Mouse (Mus musculus) hindbrain, embryonic 16.5 days (tissue): Measurements from ENCODE around the gene Tmem51. TPM values are rescaled to one million over a fixed set of nuclear protein-coding genes. Genes with fewer than 3 reads are reported as not detected.

Source experiments
- ATAC-seq: fragments of 200-750 bp; cut with Nextera tagmentation; 2 replicates; pipeline ENCODE4 v1.8.0; 2017; ENCODE audit warnings: moderate TSS enrichment, moderate library complexity
- H3K27ac ChIP-seq: fragments of 300-500 bp; sonication (generic); 2 replicates; pipeline ENCODE4 v1.5.1; 2014; ENCODE audit warnings: low read depth, mild to moderate bottlenecking, control low read depth, low read length, moderate library complexity
- H3K27me3 ChIP-seq: fragments of 300-500 bp; sonication (generic); replicated peaks from 2 replicates; pipeline ENCODE4 v1.6.1; 2014; ENCODE audit warnings: low read length; ENCODE audit not compliant: control insufficient read depth, insufficient read depth
- H3K36me3 ChIP-seq: fragments of 300-500 bp; sonication (generic); 2 replicates; pipeline ENCODE4 v1.6.1; 2014; ENCODE audit warnings: mild to moderate bottlenecking, low read length, moderate library complexity, mixed read lengths; ENCODE audit not compliant: control insufficient read depth, insufficient read depth
- H3K4me1 ChIP-seq: fragments of 300-500 bp; sonication (generic); 2 replicates; pipeline ENCODE4 v1.6.1; 2014; ENCODE audit warnings: low read depth, low read length; ENCODE audit not compliant: control insufficient read depth, insufficient read depth
- H3K4me2 ChIP-seq: fragments of 300-500 bp; sonication (generic); 2 replicates; pipeline ENCODE4 v1.6.1; 2014; ENCODE audit warnings: mild to moderate bottlenecking, low read length, control low read depth, moderate library complexity
- H3K4me3 ChIP-seq: fragments of 300-500 bp; sonication (generic); 2 replicates; pipeline ENCODE4 v1.5.1; 2014; ENCODE audit warnings: mild to moderate bottlenecking, low read length, control low read depth, moderate library complexity
- H3K9ac ChIP-seq: fragments of 300-500 bp; sonication (generic); 2 replicates; pipeline ENCODE4 v1.6.1; 2014; ENCODE audit warnings: low read depth, mild to moderate bottlenecking, control low read depth, low read length, moderate library complexity
- H3K9me3 ChIP-seq: fragments of 300-500 bp; sonication (generic); 2 replicates; pipeline ENCODE4 v1.6.1; 2014; ENCODE audit warnings: mild to moderate bottlenecking, low read length, moderate library complexity; ENCODE audit not compliant: control insufficient read depth
- WGBS: fragments of 180-500 bp; shearing (Covaris S2); extraction: QIAGEN DNeasy Blood & Tissue Kit; methylation state at CpG from one replicate; pipeline ENCODE4 v1.1.7; 2014; 5-methylcytosine and 5-hydroxymethylcytosine counted together
- polyA plus RNA-seq: library from polyadenylated mRNA; unstranded; fragments of >200 nt; fragmentation: Nextera tagmentation; extraction: Ambion mirVana; gene quantifications from 2 replicates; pipeline ENCODE4 v1.2.1, GENCODE M21; 2015

The Tmem51 gene
- polyA plus RNA-seq, 1 experiment from 2014 or later = 8.2 TPM

DNA sequence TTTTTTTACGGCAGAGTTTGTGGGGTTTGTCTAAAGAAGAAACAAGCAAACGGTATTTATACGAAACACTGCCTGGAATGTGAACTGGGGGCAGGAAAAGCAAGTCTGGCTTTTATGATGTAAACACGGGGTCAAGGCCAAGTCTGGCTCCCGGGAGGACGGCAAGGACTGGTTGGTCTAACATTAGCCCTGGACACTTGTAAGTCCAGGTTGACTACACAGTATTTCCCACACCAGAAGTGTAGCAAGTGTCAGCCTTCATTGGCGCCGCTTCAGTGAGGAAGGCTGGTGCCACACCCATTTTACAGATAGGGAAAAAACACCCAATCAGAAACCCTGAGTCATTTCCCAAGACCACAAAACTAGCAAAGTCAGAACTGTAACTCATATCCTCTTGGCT is 18.8 kb downstream of the Tmem51 start:
- Histone ChIP-seq H3K9me3 (no peaks in the 10 kb centered on the region), H3K9ac (no peak overlapping the region), H3K4me2 (no peak overlapping the region), H3K4me3 (no peak overlapping the region), H3K27ac (no peak overlapping the region), H3K27me3 (peaks cover under 1% of the 10 kb centered on the region; the same call in 1 of the 2 replicates), H3K36me3 (no peaks in the 10 kb centered on the region), H3K4me1 (peaks cover 6% of the 10 kb centered on the region)
- no peak for ATAC-seq
- WGBS = 69% methylated on average over 8 of the region's 8 CpGs

DNA sequence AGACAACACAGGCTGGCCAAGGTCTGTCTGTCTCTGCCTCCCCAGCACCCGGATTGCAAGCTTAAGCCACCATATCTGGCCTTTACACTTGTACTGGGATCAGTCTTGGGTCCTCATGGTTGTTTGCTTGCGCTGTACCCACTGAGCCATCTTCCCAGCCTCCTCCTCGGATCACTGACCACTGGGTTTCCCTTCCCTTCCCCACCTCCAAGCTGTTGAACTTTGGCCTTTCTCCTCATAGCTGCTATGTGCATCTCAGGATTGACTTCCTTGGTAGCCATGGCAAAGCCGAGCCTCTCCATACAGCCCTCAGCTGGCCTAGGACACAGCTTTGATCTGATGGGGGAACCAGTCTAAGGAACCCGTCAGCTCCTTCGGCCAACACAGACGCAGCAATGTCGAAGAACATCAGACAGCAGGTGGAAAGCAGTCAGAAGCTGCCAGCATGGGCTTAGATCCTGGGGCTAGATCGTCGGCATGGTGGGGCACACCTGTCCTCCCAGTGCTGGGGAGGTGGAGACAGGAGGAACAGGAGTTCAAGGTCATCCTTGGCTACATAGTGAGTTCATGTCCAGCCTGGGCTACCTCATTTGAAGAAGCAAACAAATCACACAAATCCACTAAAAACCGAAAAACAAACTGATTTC is 19.4 kb downstream of the Tmem51 start:
- no peak overlapping the region for H3K27ac ChIP-seq
- H3K4me1 ChIP-seq = peaks cover 6% of the 10 kb centered on the region
- no peaks in the 10 kb centered on the region for H3K9me3 ChIP-seq
- H3K4me3 ChIP-seq = no peak overlapping the region
- 81% methylated on average over 11 of the region's 11 CpGs for WGBS
- no peak overlapping the region for H3K9ac ChIP-seq
- no peak for ATAC-seq
- H3K36me3 ChIP-seq = no peaks in the 10 kb centered on the region
- H3K27me3 ChIP-seq = no peaks in the 10 kb centered on the region
- no peak overlapping the region for H3K4me2 ChIP-seq

DNA sequence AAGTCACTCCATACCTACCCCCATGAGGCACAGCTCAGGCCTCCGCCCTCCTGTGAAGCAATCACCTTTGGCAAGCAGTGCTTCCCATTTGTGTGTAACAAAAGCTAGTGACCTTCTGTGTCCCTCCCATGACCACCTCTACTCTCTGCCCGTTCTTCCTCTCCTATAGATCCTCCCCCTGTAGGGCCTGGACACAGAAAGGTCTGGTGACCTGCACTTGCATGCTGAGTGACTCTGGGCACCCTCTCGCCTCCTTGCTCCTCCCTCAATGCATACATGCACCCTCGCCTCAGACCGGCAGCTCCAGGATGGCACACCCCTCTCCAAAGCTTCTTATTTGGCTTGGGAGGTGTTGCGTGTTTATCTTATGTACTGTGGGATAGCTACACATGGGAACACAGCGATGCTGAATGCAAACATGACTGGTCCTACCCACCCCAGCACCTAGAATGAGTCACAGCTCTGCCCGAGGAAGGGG is 21.0 kb downstream of the Tmem51 start:
- Histone ChIP-seq H3K27me3 (no peaks in the 10 kb centered on the region), H3K4me3 (no peak overlapping the region), H3K4me1 (peaks cover 6% of the 10 kb centered on the region), H3K36me3 (no peaks in the 10 kb centered on the region), H3K9me3 (no peaks in the 10 kb centered on the region), H3K27ac (no peak overlapping the region), H3K9ac (no peak overlapping the region), H3K4me2 (no peak overlapping the region)
- no peak for ATAC-seq
- 94% methylated on average over 8 of the region's 8 CpGs for WGBS

DNA sequence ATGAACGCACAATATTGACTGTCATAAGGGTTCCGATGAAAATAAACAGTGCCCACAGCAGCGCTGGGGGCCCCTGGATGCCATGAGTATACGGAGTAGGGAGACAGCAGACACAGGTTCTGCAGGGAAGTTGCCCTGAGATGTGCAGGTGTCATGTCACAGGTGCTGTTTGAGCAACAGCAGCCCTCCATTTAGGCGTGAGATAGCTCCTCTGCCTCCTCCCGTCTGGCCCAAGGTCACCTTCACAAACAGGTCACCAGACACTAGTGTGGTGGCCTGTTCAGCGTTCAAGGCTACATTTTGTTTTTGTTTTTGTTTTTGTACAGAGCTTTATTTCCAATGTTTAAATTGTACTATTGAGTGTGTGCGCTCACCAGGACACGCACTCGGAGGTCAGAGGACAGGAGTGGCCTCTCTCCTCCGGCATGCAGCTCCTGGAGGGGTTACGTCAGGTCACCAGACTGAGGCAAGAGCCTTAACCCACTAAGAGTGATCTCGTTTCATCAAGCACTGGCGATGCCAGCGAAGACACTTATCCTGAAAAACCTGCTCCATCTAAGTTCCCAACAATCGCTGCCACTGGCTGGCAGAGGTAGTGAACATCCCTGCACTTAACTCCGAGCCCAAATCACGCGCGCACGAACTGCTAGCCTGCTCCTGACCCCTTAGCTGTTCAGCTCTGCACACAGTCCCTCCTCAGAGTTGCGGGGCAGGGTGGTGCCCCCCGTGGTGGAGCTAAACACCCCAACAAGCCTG is 22.4 kb downstream of the Tmem51 start:
- Histone ChIP-seq H3K4me1 (peaks cover 8% of the 10 kb centered on the region), H3K9me3 (no peaks in the 10 kb centered on the region), H3K9ac (no peak overlapping the region), H3K27me3 (no peaks in the 10 kb centered on the region), H3K36me3 (no peaks in the 10 kb centered on the region), H3K4me2 (no peak overlapping the region), H3K4me3 (no peak overlapping the region), H3K27ac (no peak overlapping the region)
- ATAC-seq = no peak
- 79% methylated on average over 23 of the region's 23 CpGs for WGBS

DNA sequence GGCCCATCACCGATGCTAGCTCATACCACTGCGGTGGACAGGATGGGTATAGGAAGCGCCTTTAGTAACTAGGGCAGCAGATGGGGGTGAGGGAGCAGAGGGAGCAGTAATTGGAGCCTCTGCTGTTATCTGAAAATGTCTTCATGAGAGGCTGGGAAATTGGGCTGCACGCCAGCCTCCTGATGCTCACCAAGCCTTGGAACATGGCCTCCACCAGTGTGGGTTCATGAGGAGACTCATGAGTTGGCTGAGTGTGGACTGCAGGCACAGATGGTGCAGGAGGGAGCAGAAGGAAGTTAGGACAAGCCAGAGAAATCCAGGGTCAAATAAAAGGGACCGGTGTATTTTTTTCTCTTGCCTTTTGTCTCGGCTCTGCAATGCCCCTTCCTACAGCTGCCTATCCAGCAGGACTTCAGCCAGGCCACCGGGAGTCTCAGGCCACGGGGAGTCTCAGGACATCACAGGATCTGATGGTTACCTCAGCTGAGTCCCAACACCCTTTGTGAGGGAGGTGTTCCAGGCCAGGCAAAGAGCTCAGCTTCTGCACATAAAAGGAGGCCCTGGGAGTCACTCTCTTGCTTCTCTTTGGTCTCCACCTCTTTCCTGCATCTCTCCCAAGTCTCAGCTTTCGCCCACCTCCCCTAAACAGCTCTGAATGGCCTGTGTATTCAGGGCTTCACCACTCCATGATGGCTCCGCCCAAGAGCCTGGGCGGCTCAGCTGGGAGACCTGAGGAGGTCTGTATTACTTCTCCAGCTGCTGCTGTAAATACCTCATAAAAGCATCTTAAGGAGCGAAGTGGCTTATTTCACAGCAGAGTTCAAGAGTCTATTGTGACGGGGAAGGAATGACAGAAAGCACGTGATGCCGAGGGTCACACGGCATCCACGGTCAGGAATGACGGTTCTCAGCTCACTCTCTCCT is 23.4 kb downstream of the Tmem51 start:
- Histone ChIP-seq H3K27me3 (no peaks in the 10 kb centered on the region), H3K9ac (no peak overlapping the region), H3K4me2 (no peak overlapping the region), H3K27ac (no peak overlapping the region; the same call in 1 of the 2 replicates), H3K36me3 (no peaks in the 10 kb centered on the region), H3K4me1 (peaks cover 2% of the 10 kb centered on the region), H3K4me3 (no peak overlapping the region), H3K9me3 (no peaks in the 10 kb centered on the region)
- WGBS = 62% methylated on average over 18 of the region's 18 CpGs
- peak; percentile 46; the same call in 1 of the 2 replicates for ATAC-seq

DNA sequence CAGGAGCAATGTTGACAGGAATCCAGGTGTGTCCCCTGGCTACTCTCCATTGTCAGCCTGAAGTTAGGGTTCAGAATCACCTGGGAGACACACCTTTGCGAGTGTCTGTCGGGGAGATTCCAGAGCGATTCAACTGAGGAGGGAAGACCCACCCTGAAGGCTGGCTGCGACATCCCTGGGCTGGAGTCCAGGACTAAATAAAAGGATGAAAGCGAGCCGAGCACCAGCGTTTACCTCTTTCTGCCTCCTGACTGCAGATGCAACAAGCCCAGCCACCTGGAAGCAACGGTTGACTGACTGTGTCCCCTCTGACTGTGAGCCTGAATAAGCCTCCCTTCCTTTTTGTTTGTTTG is 24.3 kb downstream of the Tmem51 start:
- Histone ChIP-seq H3K4me1 (peaks cover 2% of the 10 kb centered on the region), H3K9ac (no peak overlapping the region), H3K36me3 (no peaks in the 10 kb centered on the region), H3K4me3 (no peak overlapping the region), H3K4me2 (no peak overlapping the region), H3K9me3 (no peaks in the 10 kb centered on the region), H3K27me3 (no peaks in the 10 kb centered on the region), H3K27ac (no peak overlapping the region)
- no peak for ATAC-seq
- WGBS = 87% methylated on average over 8 of the region's 8 CpGs

DNA sequence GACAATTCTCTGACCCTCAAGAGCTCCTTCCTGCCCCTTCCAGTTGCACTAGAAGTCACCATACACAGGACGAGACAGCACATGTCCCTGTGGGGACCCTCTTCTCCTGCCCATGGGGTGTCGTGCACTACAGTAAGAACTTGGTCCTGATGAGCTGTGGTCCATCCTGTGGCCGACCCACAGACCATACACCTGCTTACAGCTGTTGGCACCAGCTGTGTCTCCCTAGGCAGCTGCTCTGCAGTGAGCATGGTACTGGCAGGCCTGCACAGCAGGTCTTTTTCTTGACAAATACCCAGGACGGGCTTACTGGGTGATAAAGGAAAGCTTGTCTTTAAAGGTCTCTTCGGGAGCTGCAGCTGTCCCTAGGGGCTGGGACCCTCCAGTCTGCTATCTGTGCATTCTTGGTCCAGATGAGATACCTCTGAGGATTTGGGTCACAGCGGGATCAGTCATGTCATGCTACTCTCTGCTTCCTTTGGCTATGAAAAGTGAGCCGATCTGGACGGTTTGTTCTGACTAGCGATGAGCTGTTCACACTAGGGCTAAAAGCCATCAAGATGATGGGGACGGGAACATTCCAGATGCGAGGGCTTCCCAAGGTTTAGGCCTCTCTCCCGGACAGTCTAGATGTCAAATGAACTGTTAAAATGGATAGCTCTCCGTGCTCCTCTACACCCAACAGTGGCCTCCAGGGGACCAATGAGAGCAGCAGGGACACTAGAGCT is 24.8 kb downstream of the Tmem51 start:
- Histone ChIP-seq H3K27ac (no peak overlapping the region), H3K9ac (no peak overlapping the region), H3K27me3 (no peaks in the 10 kb centered on the region), H3K9me3 (no peaks in the 10 kb centered on the region), H3K4me3 (no peak overlapping the region), H3K36me3 (no peaks in the 10 kb centered on the region), H3K4me2 (no peak overlapping the region), H3K4me1 (peaks cover 2% of the 10 kb centered on the region)
- ATAC-seq = no peak
- 76% methylated on average over 13 of the region's 13 CpGs for WGBS

DNA sequence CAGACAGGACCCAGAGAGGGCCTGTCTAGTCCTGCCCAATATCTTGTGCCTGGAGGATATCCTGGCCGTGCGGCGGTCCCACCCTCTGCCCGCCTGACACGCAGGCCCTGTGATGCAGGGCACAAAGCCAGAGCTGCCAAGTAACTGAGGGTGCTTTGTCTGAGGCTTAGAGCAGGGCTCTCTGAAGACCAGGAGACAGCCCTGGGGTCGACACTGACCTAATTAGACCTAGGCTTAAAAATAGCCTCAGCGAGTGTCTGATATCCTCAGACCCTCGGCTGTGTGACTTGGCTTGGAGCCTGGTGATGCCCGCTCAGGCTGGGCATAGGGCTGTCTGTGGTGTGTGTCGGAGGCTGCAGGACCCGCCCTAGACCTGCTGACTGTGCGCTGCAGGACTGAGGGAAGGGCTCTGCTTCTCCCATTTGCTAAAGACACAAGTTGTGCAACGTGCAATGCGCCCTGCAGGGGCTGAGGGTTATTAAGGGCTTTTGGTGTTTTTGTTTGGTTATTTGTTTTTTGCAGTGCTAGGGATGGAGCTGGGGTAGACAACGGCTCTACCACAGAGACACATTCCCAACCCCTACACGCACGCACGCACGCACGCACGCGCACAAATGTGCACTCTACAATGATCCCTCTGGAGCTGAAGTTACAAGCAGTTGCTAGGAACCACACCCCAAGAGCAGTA is 26.4 kb downstream of the Tmem51 start:
- peaks cover 2% of the 10 kb centered on the region for H3K4me1 ChIP-seq
- H3K9ac ChIP-seq = no peak overlapping the region
- no peak overlapping the region for H3K4me2 ChIP-seq
- peak; percentile 37; the same call in 1 of the 2 replicates for ATAC-seq
- no peak overlapping the region for H3K4me3 ChIP-seq
- no peaks in the 10 kb centered on the region for H3K27me3 ChIP-seq
- 69% methylated on average over 22 of the region's 22 CpGs for WGBS
- no peaks in the 10 kb centered on the region for H3K9me3 ChIP-seq
- H3K36me3 ChIP-seq = no peaks in the 10 kb centered on the region
- H3K27ac ChIP-seq = no peak overlapping the region
